Comparison of ENCODE assay signal across 8 mouse cellular contexts in genomic region chr14:52197156-52197878, GRCm38 (mm10). TPM values are rescaled to one million over a fixed set of nuclear protein-coding genes. Genes with fewer than 3 reads are reported as not detected.
A peak's percentile ranks its signal among the peaks of the same experiment; 100 is the strongest.
DNase-seq lines count a peak whose midpoint lies in the region; ATAC-seq and TF ChIP-seq lines count a peak whose summit lies in the region.

Gene Supt16 (minus strand): TSS chr14:52197416.

- H3K4me3 ChIP-seq in brown adipose tissue, adult 24 weeks (ENCODE audit: insufficient read depth, low read depth, low read length): peak within 1 kb of the TSS; percentile 99
- peak within 1 kb of the TSS; percentile 98 for H3K4me3 ChIP-seq in heart, embryonic 15.5 days
- H3K4me3 ChIP-seq in liver, embryonic 14.5 days (ENCODE audit: insufficient read depth in 1 of 2, low read depth in 2 of 2, low read length in 2 of 2): peak within 1 kb of the TSS; percentile 83 to 91
- peak within 1 kb of the TSS; percentile 85 for H3K4me3 ChIP-seq in neural tube, embryonic 11.5 days (ENCODE audit: low read depth, low read length)
- H3K4me3 ChIP-seq in stomach, postnatal 0 days (ENCODE audit: low read depth, low read length): peak within 1 kb of the TSS; percentile 99

- H3K4me1 ChIP-seq in brown adipose tissue, adult 24 weeks (ENCODE audit: control insufficient read depth, insufficient read depth, insufficient read length, low read length): peaks cover 2% of the 10 kb centered on the region; the same call in 1 of the 2 replicates
- H3K4me1 ChIP-seq in heart, embryonic 15.5 days (replicated peaks): peaks cover 18% of the 10 kb centered on the region
- peaks cover 27 to 28% of the 10 kb centered on the region in 2 experiments for H3K4me1 ChIP-seq in liver, embryonic 14.5 days (replicated peaks; ENCODE audit: control insufficient read depth in 2 of 2, insufficient read depth in 2 of 2, low read length in 1 of 2)
- peaks cover 4% of the 10 kb centered on the region; the same call in 1 of the 2 replicates for H3K4me1 ChIP-seq in neural tube, embryonic 11.5 days (ENCODE audit: control insufficient read depth, insufficient read depth, low read length)
- H3K4me1 ChIP-seq in stomach, postnatal 0 days (replicated peaks; ENCODE audit: control insufficient read depth, insufficient read depth): 0 out of 2 replicates have a peak, but pooled peaks cover 2% of the 10 kb centered on the region

- peak; percentile 51 for TF ChIP-seq EP300 in liver, embryonic 14.5 days (IDR thresholded peaks at IDR 0.05; ENCODE audit: low read depth)
- no peak for TF ChIP-seq EP300 in stomach, postnatal 0 days (optimal IDR thresholded peaks at IDR 0.05)

- peak; percentile 90 for ATAC-seq in heart, embryonic 15.5 days (replicated peaks; ENCODE audit: insufficient number of reproducible peaks, insufficient read depth, low FRiP score, low read depth)
- peak; percentile 90 for ATAC-seq in liver, embryonic 14.5 days (ENCODE audit: insufficient read depth)
- ATAC-seq in neural tube, embryonic 11.5 days (ENCODE audit: insufficient read depth, low FRiP score, low TSS enrichment): peak; percentile 97
- peak; percentile 97 for ATAC-seq in stomach, postnatal 0 days (ENCODE audit: low FRiP score, low TSS enrichment)

- TF ChIP-seq CTCF in liver, embryonic 14.5 days (IDR thresholded peaks at IDR 0.05; ENCODE audit: low read depth): no peak
- no peak for TF ChIP-seq CTCF in stomach, postnatal 0 days (IDR thresholded peaks at IDR 0.05; ENCODE audit: low read depth)

- H3K27ac ChIP-seq in brown adipose tissue, adult 24 weeks (replicated peaks; ENCODE audit: low read depth, low read length): peak within 1 kb of the TSS; percentile 98
- H3K27ac ChIP-seq in heart, embryonic 15.5 days: peak within 1 kb of the TSS; percentile 94
- H3K27ac ChIP-seq in liver, embryonic 14.5 days: peak within 1 kb of the TSS; percentile 86
- H3K27ac ChIP-seq in neural tube, embryonic 11.5 days (ENCODE audit: low read depth, low read length): peak within 1 kb of the TSS; percentile 94
- peak within 1 kb of the TSS; percentile 99 for H3K27ac ChIP-seq in stomach, postnatal 0 days (replicated peaks)

- H3K9me3 ChIP-seq in heart, embryonic 15.5 days (replicated peaks): no peaks in the 10 kb centered on the region
- H3K9me3 ChIP-seq in liver, embryonic 14.5 days (ENCODE audit: control insufficient read depth, low read length): no peaks in the 10 kb centered on the region
- no peaks in the 10 kb centered on the region for H3K9me3 ChIP-seq in neural tube, embryonic 11.5 days (ENCODE audit: control insufficient read depth, low read length)
- no peaks in the 10 kb centered on the region for H3K9me3 ChIP-seq in stomach, postnatal 0 days (ENCODE audit: control insufficient read depth, low read length)

- under 1% methylated on average over 59 of the region's 59 CpGs for WGBS in heart, embryonic 15.5 days
- under 1% methylated on average over 59 of the region's 59 CpGs for WGBS in liver, embryonic 14.5 days (ENCODE audit: insufficient replicate concordance)
- 0% methylated on average over 55 of the region's 59 CpGs for WGBS in neural tube, embryonic 11.5 days
- under 1% methylated on average over 59 of the region's 59 CpGs for WGBS in stomach, postnatal 0 days

- peaks cover 31% of the 10 kb centered on the region for H3K36me3 ChIP-seq in heart, embryonic 15.5 days
- H3K36me3 ChIP-seq in liver, embryonic 14.5 days (replicated peaks; ENCODE audit: control insufficient read depth, insufficient read depth, low read depth): peaks cover 26% of the 10 kb centered on the region
- peaks cover 10% of the 10 kb centered on the region for H3K36me3 ChIP-seq in neural tube, embryonic 11.5 days (ENCODE audit: control insufficient read depth, insufficient read depth, low read length)
- peaks cover 10% of the 10 kb centered on the region; the same call in 1 of the 2 replicates for H3K36me3 ChIP-seq in stomach, postnatal 0 days (ENCODE audit: control insufficient read depth, insufficient read depth, low read length)

- H3K4me2 ChIP-seq in heart, embryonic 15.5 days: peak within 1 kb of the TSS; percentile 81
- peak within 1 kb of the TSS; percentile 93 for H3K4me2 ChIP-seq in liver, embryonic 14.5 days (ENCODE audit: low read depth)
- peak within 1 kb of the TSS; percentile 77 for H3K4me2 ChIP-seq in neural tube, embryonic 11.5 days (ENCODE audit: low read depth)
- peak within 1 kb of the TSS; percentile 90 for H3K4me2 ChIP-seq in stomach, postnatal 0 days (replicated peaks; ENCODE audit: low read depth)

- H3K27me3 ChIP-seq in heart, embryonic 15.5 days: no peaks in the 10 kb centered on the region
- H3K27me3 ChIP-seq in liver, embryonic 14.5 days (ENCODE audit: control insufficient read depth, insufficient read depth, low read length): no peaks in the 10 kb centered on the region
- no peaks in the 10 kb centered on the region for H3K27me3 ChIP-seq in neural tube, embryonic 11.5 days (ENCODE audit: control insufficient read depth, insufficient read depth, low read length)
- H3K27me3 ChIP-seq in stomach, postnatal 0 days (ENCODE audit: control insufficient read depth, insufficient read depth, low read length): no peaks in the 10 kb centered on the region

- peak; percentile 86 for DNase-seq in CD4-positive, CD25-positive, alpha-beta regulatory T cell, adult 2 months (ENCODE audit: low read depth, low spot score)
- peak; percentile 56 for DNase-seq in fibroblast of lung, adult 2 months (ENCODE audit: low read depth)
- peak; percentile 78 to 90 for DNase-seq in kidney, postnatal 25 days
- peak; percentile 62 to 68 (median 67) for DNase-seq in liver, embryonic 14.5 days (ENCODE audit: low read depth in 3 of 3, low spot score in 3 of 3)
- DNase-seq in neural tube, embryonic 11.5 days (ENCODE audit: low spot score): peak; percentile 90
- DNase-seq in stomach, postnatal 0 days (ENCODE audit: low spot score): peak; percentile 91

- H3K9ac ChIP-seq in heart, embryonic 15.5 days: peak within 1 kb of the TSS; percentile 99
- H3K9ac ChIP-seq in liver, embryonic 14.5 days (replicated peaks): peak within 1 kb of the TSS; percentile 98
- peak within 1 kb of the TSS; percentile 99 for H3K9ac ChIP-seq in neural tube, embryonic 11.5 days (ENCODE audit: low read length)
- peak within 1 kb of the TSS; percentile 98 for H3K9ac ChIP-seq in stomach, postnatal 0 days (ENCODE audit: low read length)

RNA-seq across cellular contexts. Expression of gene Supt16, which starts in this region (rescaled TPM):
- polyA plus RNA-seq in brown adipose tissue, adult 24 weeks (2012; ENCODE audit: insufficient read depth, insufficient read length, missing spikeins): 16.9 and 18.7 TPM in 2 replicates
- 24.6 and 27.3 TPM in 2 replicates for polyA plus RNA-seq in heart, embryonic 15.5 days (2015; fragmentation: Nextera tagmentation; extraction: Ambion mirVana)
- 15.4 and 25.2 TPM in 2 replicates for polyA plus RNA-seq in liver, embryonic 14.5 days (2012; rRNA removed)
- 35.6 and 39.9 TPM in 2 replicates for polyA plus RNA-seq in liver, embryonic 14.5 days (2014; fragmentation: Nextera tagmentation; extraction: Ambion mirVana)
- 69.9 and 75.0 TPM in 2 replicates for polyA plus RNA-seq in neural tube, embryonic 11.5 days (2014; fragmentation: Nextera tagmentation; extraction: Ambion mirVana)
- polyA plus RNA-seq in stomach, postnatal 0 days (2015; fragmentation: Nextera tagmentation; extraction: Ambion mirVana): 15.2 and 20.0 TPM in 2 replicates

Comparison
In these comparisons a context has a peak if more than half of its experiments do, and no peak if none do; other contexts are left out.
1. Peak in every context shown above with its lines: DNase-seq, ATAC-seq, H3K4me3 ChIP-seq and H3K27ac ChIP-seq.